Mouse (Mus musculus): Measurements from ENCODE around the gene Syn3.

- no peak for TF ChIP-seq CTCF (IDR thresholded peaks at IDR 0.05; ENCODE audit: low read depth)
- no peak for TF ChIP-seq EP300 (optimal IDR thresholded peaks at IDR 0.05)
Observed at GRCm38 (mm10) chr10:86457665-86458209, 41.0 kb downstream of the Syn3 start.
